Mouse (Mus musculus): ENCODE measurements around the gene Plxnb2. TPM values are rescaled to one million over a fixed set of nuclear protein-coding genes. Genes with fewer than 3 reads are reported as not detected.

Gene Plxnb2
- polyA plus RNA-seq (2017; shearing (Covaris generic)), result 4.8 TPM

DNA sequence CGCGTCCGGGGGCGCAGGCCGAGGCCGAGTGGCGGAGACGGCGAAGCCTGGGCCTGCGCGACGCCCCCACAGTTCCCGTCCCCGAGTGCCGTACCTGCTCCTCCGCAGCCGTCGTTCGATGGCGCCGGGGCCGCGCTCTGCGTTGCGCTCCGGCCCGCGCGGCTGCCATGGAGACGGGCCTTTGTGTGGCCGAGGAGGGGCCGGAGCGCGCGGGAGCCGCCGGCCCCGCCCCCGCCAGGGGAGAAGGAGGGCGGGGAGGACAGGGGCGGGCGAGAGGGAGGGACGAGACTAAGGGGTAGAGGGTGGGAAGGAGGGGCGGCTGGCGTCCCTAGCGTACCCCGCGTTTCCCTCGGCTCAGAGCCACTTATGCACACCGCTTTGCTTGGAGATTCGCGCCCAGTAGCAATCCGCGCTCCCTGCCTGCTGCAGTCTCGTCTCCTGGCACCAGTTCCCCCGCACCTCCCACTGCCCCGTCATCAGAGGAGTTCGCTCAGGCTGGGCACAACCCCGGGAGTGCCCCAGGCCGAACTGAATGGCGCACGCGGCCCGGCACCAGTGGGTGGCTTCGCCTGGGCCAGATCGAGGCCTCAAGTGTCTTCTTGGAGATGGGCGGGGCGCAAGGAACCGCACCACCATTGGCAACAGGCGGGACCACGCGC is at the start of gene Plxnb2:
Plxnb2 (minus strand) TSS at position 218 of the 659 bp plus-strand sequence.

DNA sequence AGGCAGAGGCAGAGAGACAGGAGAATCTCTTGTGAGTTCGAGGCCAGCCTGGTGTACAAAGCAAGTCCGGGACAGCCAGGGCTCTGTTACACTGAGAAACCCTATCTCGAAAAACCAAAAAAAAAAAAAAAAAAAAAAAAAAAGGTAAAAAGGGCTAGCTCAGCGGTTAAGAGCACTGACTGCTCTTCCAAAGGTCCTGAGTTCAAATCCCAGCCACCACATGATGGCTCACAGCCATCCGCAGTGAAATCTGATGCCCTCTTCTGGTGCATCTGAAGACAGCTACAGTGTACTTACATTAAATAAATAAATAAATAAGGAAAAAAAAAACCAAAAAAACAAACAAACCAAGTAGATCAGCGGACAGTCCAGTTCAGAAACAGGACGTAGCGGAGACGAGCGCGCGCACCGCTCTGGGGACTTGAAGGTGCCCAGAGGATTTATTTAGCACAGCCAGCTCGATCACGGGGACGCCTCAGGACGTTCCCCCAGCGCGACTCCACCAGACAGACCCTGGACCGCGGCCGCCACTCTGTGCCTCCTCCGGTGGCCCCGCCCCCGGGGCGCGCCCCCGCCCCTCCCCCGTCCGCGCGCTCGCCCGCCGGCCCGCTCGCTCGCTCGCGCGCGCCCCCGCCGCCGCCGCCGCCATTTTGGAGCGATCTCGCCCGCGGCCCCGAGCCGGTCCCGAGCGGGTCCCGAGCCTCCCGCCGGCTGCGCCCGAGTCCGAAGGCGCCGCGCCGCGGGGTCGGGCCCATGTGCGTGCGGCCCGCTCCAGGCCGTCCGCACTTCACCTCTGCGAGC is 30.5 kb upstream of the Plxnb2 start, which contains the start of gene Ppp6r2:
Ppp6r2 (plus strand) TSS at position 639 of the 801 bp plus-strand sequence.

DNA sequence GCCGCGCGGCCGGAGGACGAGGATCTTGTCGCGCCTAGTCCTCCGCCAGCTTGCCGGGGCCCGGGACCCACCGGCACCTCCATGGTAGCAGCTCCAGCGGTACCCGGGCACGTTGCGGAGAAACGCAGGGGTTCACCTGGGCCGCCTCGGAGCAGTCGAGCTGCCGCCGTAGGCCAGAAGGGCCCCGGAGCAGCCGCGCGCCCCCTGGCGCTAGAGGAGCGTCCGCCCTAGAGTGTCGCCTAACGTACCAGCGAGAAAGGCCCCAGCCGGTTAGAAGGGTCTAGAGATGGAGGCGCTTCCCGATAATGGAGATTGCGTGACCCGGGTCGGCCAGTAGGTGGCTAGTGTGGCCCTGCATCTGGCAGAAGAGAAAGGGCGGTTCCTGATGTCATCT is 15.7 kb upstream of the Plxnb2 start, which contains the start of gene Dennd6b:
Dennd6b (minus strand) TSS at position 184 of the 394 bp plus-strand sequence.

GRCm38 (mm10) chr15:89149271-89150040 is 31.1 kb downstream of the Plxnb2 start, which contains the start of gene Mapk11:
TSS of gene Mapk11 (minus strand) at chr15:89149628.

GRCm38 (mm10) chr15:89140659-89141252 is 39.8 kb downstream of the Plxnb2 start, which contains the start of gene Mapk12:
TSS of gene Mapk12 (minus strand) at chr15:89140703.

DNA sequence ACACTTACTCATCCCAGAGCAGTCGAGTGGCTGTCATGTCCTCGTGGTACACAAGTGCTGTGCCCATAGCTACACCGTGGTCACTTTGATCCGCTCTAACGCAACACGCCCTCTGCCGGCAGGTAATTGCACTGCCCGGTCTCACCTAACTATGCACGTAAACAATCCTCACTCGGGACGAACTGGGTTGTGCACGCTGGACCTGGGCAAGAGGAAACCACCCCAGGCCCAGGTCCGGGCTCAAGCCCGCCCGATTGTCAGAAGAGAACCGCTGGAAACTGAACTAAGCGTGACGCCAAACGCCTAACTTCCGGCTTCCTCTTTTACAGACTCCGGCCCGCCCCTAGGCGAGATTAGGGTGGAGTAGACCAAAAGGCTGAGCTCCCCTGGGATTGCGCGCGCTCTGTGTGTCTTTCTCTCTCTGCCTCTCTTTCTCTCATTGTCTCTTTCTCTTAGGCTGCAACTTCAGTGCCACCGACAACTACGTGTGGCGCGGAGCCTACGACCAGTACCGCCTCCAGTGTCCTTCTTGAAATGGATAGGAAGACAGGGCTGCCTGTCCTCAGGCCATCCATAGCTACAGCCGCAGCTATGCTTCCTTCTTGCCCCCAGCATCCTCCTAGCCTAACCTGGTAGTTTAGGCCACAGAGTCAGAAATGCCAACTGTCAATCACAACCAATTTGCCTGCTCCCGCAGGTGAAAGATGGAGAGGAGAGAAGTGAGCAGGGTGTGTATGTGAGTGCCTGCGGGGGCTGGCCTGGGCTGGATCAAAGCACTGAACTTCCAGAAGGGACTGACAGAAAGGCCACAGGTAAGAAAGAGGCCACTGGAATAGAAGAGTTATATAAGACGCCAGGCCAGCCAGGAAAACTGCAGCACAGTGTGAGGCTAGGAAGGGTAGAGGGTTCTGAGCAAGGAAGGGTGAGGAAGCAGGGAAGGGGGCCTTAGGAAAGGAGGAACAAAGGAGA is 51.9 kb downstream of the Plxnb2 start, which contains the start of gene Hdac10:
Hdac10 (minus strand) TSS at position 319 of the 969 bp plus-strand sequence.

DNA sequence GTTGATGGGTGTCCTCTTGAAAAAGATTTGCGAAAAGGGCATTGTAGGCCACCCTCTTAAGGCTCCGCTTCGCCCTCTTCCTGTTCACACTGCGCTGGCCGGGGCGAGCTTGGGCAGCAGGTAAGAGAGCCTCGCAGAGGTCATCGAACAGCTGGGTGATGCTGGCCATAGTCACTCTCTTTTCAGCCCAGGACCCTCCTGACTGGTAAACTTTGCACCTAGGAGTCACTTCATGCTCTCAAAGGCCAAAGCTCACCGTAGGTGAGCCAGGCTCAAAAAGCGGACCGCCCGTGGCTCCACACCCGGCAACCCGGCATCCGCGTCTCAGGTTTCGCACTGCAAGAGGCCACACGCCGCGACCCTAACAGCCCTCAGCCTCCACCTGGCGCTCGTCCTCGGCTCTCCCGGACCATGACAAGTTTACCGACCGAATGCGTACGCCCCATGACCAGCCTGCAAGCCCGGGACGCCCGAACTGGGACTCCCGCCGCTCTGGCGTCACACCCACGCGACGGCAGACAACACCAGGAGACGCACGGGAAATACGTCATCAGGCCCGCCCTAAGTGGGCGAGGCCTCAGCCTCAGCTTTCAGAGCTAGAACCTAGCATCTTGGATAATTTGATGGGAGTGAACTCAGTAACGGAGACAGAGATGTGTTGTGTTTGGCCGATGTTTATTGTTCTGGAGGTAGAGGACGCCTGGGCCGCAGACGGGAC is 57.8 kb downstream of the Plxnb2 start, which contains the start of gene Tubgcp6:
Tubgcp6 (minus strand) TSS at position 464 of the 718 bp plus-strand sequence.

Other genes starting within 250 kb of the Plxnb2 start
- gene Ttll8, start 226.4 kb downstream of the Plxnb2 start, polyA plus RNA-seq (2017; shearing (Covaris generic)), result not detected
- not detected for gene Mlc1, start 201.8 kb downstream of the Plxnb2 start, polyA plus RNA-seq (2017; shearing (Covaris generic))
- not detected for gene Mov10l1, start 197.9 kb downstream of the Plxnb2 start, polyA plus RNA-seq (2017; shearing (Covaris generic))
- gene Panx2, start 121.1 kb downstream of the Plxnb2 start, polyA plus RNA-seq (2017; shearing (Covaris generic)), result not detected
- 85.0 TPM for gene Trabd, start 105.7 kb downstream of the Plxnb2 start, polyA plus RNA-seq (2017; shearing (Covaris generic))
- gene Selenoo, start 91.7 kb downstream of the Plxnb2 start, polyA plus RNA-seq (2017; shearing (Covaris generic)), result 58.5 TPM
- 26.0 TPM for gene Tubgcp6, start 57.7 kb downstream of the Plxnb2 start, polyA plus RNA-seq (2017; shearing (Covaris generic))
- gene Hdac10, start 52.1 kb downstream of the Plxnb2 start, polyA plus RNA-seq (2017; shearing (Covaris generic)), result 79.2 TPM
- 9.8 TPM for gene Mapk12, start 40.1 kb downstream of the Plxnb2 start, polyA plus RNA-seq (2017; shearing (Covaris generic))
- 83.5 TPM for gene Mapk11, start 31.2 kb downstream of the Plxnb2 start, polyA plus RNA-seq (2017; shearing (Covaris generic))
- gene Dennd6b, start 15.7 kb upstream of the Plxnb2 start, polyA plus RNA-seq (2017; shearing (Covaris generic)), result 49.0 TPM
- 20.3 TPM for gene Ppp6r2, start 30.8 kb upstream of the Plxnb2 start, polyA plus RNA-seq (2017; shearing (Covaris generic))
- 226 TPM for gene Sbf1, start 134.5 kb upstream of the Plxnb2 start, polyA plus RNA-seq (2017; shearing (Covaris generic))
- not detected for gene Adm2, start 141.9 kb upstream of the Plxnb2 start, polyA plus RNA-seq (2017; shearing (Covaris generic))
- not detected for gene Miox, start 153.6 kb upstream of the Plxnb2 start, polyA plus RNA-seq (2017; shearing (Covaris generic))
- 61.9 TPM for gene Lmf2, start 174.9 kb upstream of the Plxnb2 start, polyA plus RNA-seq (2017; shearing (Covaris generic))
- gene Ncaph2, start 174.9 kb upstream of the Plxnb2 start, polyA plus RNA-seq (2017; shearing (Covaris generic)), result 177 TPM
- 13.1 TPM for gene Sco2, start 193.1 kb upstream of the Plxnb2 start, polyA plus RNA-seq (2017; shearing (Covaris generic))
- 2.2 TPM for gene Tymp, start 196.3 kb upstream of the Plxnb2 start, polyA plus RNA-seq (2017; shearing (Covaris generic))
- 1.4 TPM for gene Odf3b, start 198.5 kb upstream of the Plxnb2 start, polyA plus RNA-seq (2017; shearing (Covaris generic))
- gene Klhdc7b, start 204.1 kb upstream of the Plxnb2 start, polyA plus RNA-seq (2017; shearing (Covaris generic)), result 0.08 TPM
- gene Syce3, start 229.7 kb upstream of the Plxnb2 start, polyA plus RNA-seq (2017; shearing (Covaris generic)), result not detected
- gene Cpt1b, start 245.1 kb upstream of the Plxnb2 start, polyA plus RNA-seq (2017; shearing (Covaris generic)), result 0.36 TPM
- 6.5 TPM for gene C730034F03Rik, start 248.8 kb upstream of the Plxnb2 start, polyA plus RNA-seq (2017; shearing (Covaris generic))
- gene Gm44502, start 248.9 kb upstream of the Plxnb2 start, polyA plus RNA-seq (2017; shearing (Covaris generic)), result not detected
- gene Chkb, start 249.1 kb upstream of the Plxnb2 start, polyA plus RNA-seq (2017; shearing (Covaris generic)), result 119 TPM

Measured in CD4-positive, CD25-positive, alpha-beta regulatory T cell (primary cell).